Mouse (Mus musculus) liver, adult 2 months (tissue): ENCODE results near the gene Sfmbt2.

Source experiments
- CTCF ChIP-seq: fragments of 200-500 bp; IDR thresholded peaks from 2 replicates; pipeline ENCODE4 v1.5.1; 2011; ENCODE audit warnings: low read depth, low read length, control low read depth
- POLR2A ChIP-seq: fragments of 200-500 bp; IDR thresholded peaks from 2 replicates; pipeline ENCODE4 v1.6.1; 2011; ENCODE audit warnings: low read length, control low read depth; ENCODE audit not compliant: insufficient read depth; ENCODE audit errors: extremely low read depth

DNA sequence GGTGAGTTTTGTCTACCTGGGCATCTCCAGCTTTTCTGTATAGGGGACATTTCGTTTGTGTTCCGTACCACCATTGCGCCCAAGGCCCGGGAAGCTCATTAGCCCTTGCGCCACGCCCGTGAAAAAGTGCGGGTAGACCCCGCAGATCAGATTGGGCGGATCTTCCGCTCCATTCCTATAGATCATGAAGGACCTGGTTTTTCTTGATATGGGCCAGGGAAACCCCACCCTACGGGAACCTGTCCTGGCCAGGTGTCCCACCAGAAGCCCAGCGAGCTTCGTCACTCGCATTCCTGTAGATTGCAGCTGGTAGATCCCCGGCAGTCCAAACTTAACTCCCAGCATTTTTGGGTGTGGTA, 1.1 kb downstream of the Sfmbt2 start:
- TF ChIP-seq CTCF (no peak), POLR2A (no peak)
